20 mouse cellular contexts compared by ENCODE assay signal in genomic region chr19:23653154-23653553, GRCm38 (mm10). TPM values are rescaled to one million over a fixed set of nuclear protein-coding genes. Genes with fewer than 3 reads are reported as not detected.
DNase-seq lines count a peak whose midpoint lies in the region; ATAC-seq lines count a peak whose summit lies in the region.
"Had no signal": no experiment of that assay in that cellular context is flagged by ENCODE, and none has a peak within 500 bp of the region (broad histone marks: within the 10 kb centered on the region; RNA-seq: fewer than 3 reads in every experiment).

No protein-coding gene starts in this region.

- no peak overlapping the region for H3K4me2 ChIP-seq in hindbrain, embryonic 11.5 days (replicated peaks; ENCODE audit: low read depth, low read length)
- H3K4me2 ChIP-seq in hindbrain, embryonic 14.5 days (replicated peaks) = no peak overlapping the region
- H3K4me2 ChIP-seq in midbrain, embryonic 11.5 days = no peak overlapping the region
- H3K4me2 ChIP-seq in hindbrain, embryonic 16.5 days (ENCODE audit: low read length) = no peak overlapping the region
- peak overlapping the region; percentile 57; the same call in 1 of the 2 replicates for H3K4me2 ChIP-seq in limb, embryonic 13.5 days (replicated peaks)
- H3K4me2 ChIP-seq: liver, embryonic 13.5 days had no signal

- H3K4me3 ChIP-seq in hindbrain, embryonic 11.5 days (ENCODE audit: low read depth, low read length) = no peak overlapping the region
- H3K4me3 ChIP-seq in hindbrain, embryonic 14.5 days (replicated peaks; ENCODE audit: low read length) = no peak overlapping the region
- H3K4me3 ChIP-seq in midbrain, embryonic 11.5 days (ENCODE audit: low read depth, low read length) = no peak overlapping the region
- H3K4me3 ChIP-seq in midbrain, embryonic 10.5 days = no peak overlapping the region
- no peak overlapping the region for H3K4me3 ChIP-seq in hindbrain, embryonic 16.5 days (ENCODE audit: low read length)
- no peak overlapping the region for H3K4me3 ChIP-seq in limb, embryonic 13.5 days
- H3K4me3 ChIP-seq: liver, embryonic 13.5 days; myocyte had no signal

- no peaks in the 10 kb centered on the region for H3K36me3 ChIP-seq in hindbrain, embryonic 11.5 days (ENCODE audit: control insufficient read depth, insufficient read depth, low read length)
- no peaks in the 10 kb centered on the region for H3K36me3 ChIP-seq in hindbrain, embryonic 14.5 days (replicated peaks; ENCODE audit: control insufficient read depth, insufficient read depth)
- no peaks in the 10 kb centered on the region for H3K36me3 ChIP-seq in midbrain, embryonic 11.5 days (ENCODE audit: control insufficient read depth, insufficient read depth, low read length)
- H3K36me3 ChIP-seq in midbrain, embryonic 10.5 days = no peaks in the 10 kb centered on the region
- no peaks in the 10 kb centered on the region for H3K36me3 ChIP-seq in hindbrain, embryonic 16.5 days (ENCODE audit: control insufficient read depth, insufficient read depth, low read length)
- no peaks in the 10 kb centered on the region for H3K36me3 ChIP-seq in limb, embryonic 13.5 days
- H3K36me3 ChIP-seq: liver, embryonic 13.5 days had no signal

- no peaks in the 10 kb centered on the region for H3K4me1 ChIP-seq in hindbrain, embryonic 11.5 days (replicated peaks; ENCODE audit: control insufficient read depth, insufficient read depth, low read length)
- H3K4me1 ChIP-seq in hindbrain, embryonic 14.5 days (replicated peaks; ENCODE audit: control insufficient read depth, insufficient read depth, low read length) = no peaks in the 10 kb centered on the region
- no peaks in the 10 kb centered on the region for H3K4me1 ChIP-seq in midbrain, embryonic 11.5 days (ENCODE audit: control insufficient read depth, insufficient read depth, low read length)
- peaks cover 6% of the 10 kb centered on the region for H3K4me1 ChIP-seq in midbrain, embryonic 10.5 days
- no peaks in the 10 kb centered on the region; the same call in 1 of the 2 replicates for H3K4me1 ChIP-seq in hindbrain, embryonic 16.5 days (ENCODE audit: control insufficient read depth, insufficient read depth, low read depth, low read length)
- no peaks in the 10 kb centered on the region for H3K4me1 ChIP-seq in limb, embryonic 13.5 days
- H3K4me1 ChIP-seq: liver, embryonic 13.5 days had no signal

- no peak overlapping the region for H3K9ac ChIP-seq in hindbrain, embryonic 11.5 days (ENCODE audit: low read depth, low read length)
- H3K9ac ChIP-seq in hindbrain, embryonic 14.5 days = no peak overlapping the region
- no peak overlapping the region for H3K9ac ChIP-seq in midbrain, embryonic 11.5 days (ENCODE audit: low read length)
- no peak overlapping the region for H3K9ac ChIP-seq in hindbrain, embryonic 16.5 days (ENCODE audit: low read depth, low read length)
- H3K9ac ChIP-seq in limb, embryonic 13.5 days = no peak overlapping the region
- H3K9ac ChIP-seq: liver, embryonic 13.5 days had no signal

- peak; percentile 17; the same call in 1 of the 2 replicates for ATAC-seq in hindbrain, embryonic 11.5 days (ENCODE audit: low FRiP score)
- ATAC-seq in hindbrain, embryonic 14.5 days (ENCODE audit: low FRiP score) = no peak
- peak; percentile 30 for ATAC-seq in midbrain, embryonic 11.5 days (ENCODE audit: low FRiP score)
- peak; percentile 13; the same call in 1 of the 2 replicates for ATAC-seq in hindbrain, embryonic 16.5 days
- no peak for ATAC-seq in limb, embryonic 13.5 days (ENCODE audit: low FRiP score, low read depth)
- no peak for ATAC-seq in monocyte, adult 5-6 weeks (replicated peaks; ENCODE audit: insufficient number of reproducible peaks, low FRiP score, low TSS enrichment, poor library complexity, severe bottlenecking)
- ATAC-seq: inflammation-experienced regulatory T-cells, adult 6 months had no signal

- DNase-seq in hindbrain, embryonic 11.5 days (ENCODE audit: low spot score) = no peak
- no peak for DNase-seq in hindbrain, embryonic 14.5 days (ENCODE audit: low spot score)
- no peak for DNase-seq in midbrain, embryonic 11.5 days (ENCODE audit: low spot score, missing footprints)
- no peak for DNase-seq in midbrain, embryonic 10.5 days (ENCODE audit: low spot score)
- DNase-seq in layer of hippocampus, postnatal 10 days (ENCODE audit: low spot score in 2 of 2) = no peak
- DNase-seq: liver, embryonic 13.5 days; thymus, postnatal 4 days had no signal

- no peaks in the 10 kb centered on the region for H3K9me3 ChIP-seq in hindbrain, embryonic 11.5 days (ENCODE audit: control insufficient read depth, low read length)
- no peaks in the 10 kb centered on the region for H3K9me3 ChIP-seq in hindbrain, embryonic 14.5 days (ENCODE audit: control insufficient read depth, low read length)
- no peaks in the 10 kb centered on the region for H3K9me3 ChIP-seq in midbrain, embryonic 11.5 days (ENCODE audit: control insufficient read depth, low read length)
- H3K9me3 ChIP-seq in midbrain, embryonic 10.5 days (replicated peaks) = no peaks in the 10 kb centered on the region
- H3K9me3 ChIP-seq in hindbrain, embryonic 16.5 days (ENCODE audit: control insufficient read depth, low read length) = no peaks in the 10 kb centered on the region
- H3K9me3 ChIP-seq in limb, embryonic 13.5 days = no peaks in the 10 kb centered on the region
- H3K9me3 ChIP-seq: liver, embryonic 13.5 days had no signal

- 97% methylated on average over 5 of the region's 5 CpGs for WGBS in hindbrain, embryonic 11.5 days
- WGBS in hindbrain, embryonic 14.5 days = 92% methylated on average over 5 of the region's 5 CpGs
- 91% methylated on average over 5 of the region's 5 CpGs for WGBS in midbrain, embryonic 11.5 days
- 89% methylated on average over 5 of the region's 5 CpGs for WGBS in midbrain, embryonic 10.5 days
- 91% methylated on average over 5 of the region's 5 CpGs for WGBS in hindbrain, embryonic 16.5 days
- WGBS in limb, embryonic 13.5 days = 84% methylated on average over 5 of the region's 5 CpGs

- H3K27ac ChIP-seq in hindbrain, embryonic 11.5 days (ENCODE audit: low read depth, low read length) = no peak overlapping the region
- no peak overlapping the region for H3K27ac ChIP-seq in hindbrain, embryonic 14.5 days
- no peak overlapping the region for H3K27ac ChIP-seq in midbrain, embryonic 11.5 days (ENCODE audit: low read depth, low read length)
- no peak overlapping the region for H3K27ac ChIP-seq in midbrain, embryonic 10.5 days (replicated peaks)
- H3K27ac ChIP-seq in hindbrain, embryonic 16.5 days (ENCODE audit: low read depth, low read length) = no peak overlapping the region
- no peak overlapping the region for H3K27ac ChIP-seq in limb, embryonic 13.5 days
- H3K27ac ChIP-seq: liver, embryonic 13.5 days had no signal

- no peaks in the 10 kb centered on the region for H3K27me3 ChIP-seq in hindbrain, embryonic 11.5 days (ENCODE audit: control insufficient read depth, insufficient read depth, low read length)
- H3K27me3 ChIP-seq in hindbrain, embryonic 14.5 days (ENCODE audit: control insufficient read depth, insufficient read depth, low read length) = no peaks in the 10 kb centered on the region
- no peaks in the 10 kb centered on the region for H3K27me3 ChIP-seq in midbrain, embryonic 11.5 days (ENCODE audit: control insufficient read depth, insufficient read depth, low read length)
- H3K27me3 ChIP-seq in midbrain, embryonic 10.5 days (ENCODE audit: low read depth, poor library complexity, severe bottlenecking) = peaks cover 10% of the 10 kb centered on the region; the same call in 1 of the 2 replicates
- no peaks in the 10 kb centered on the region for H3K27me3 ChIP-seq in hindbrain, embryonic 16.5 days (replicated peaks; ENCODE audit: control insufficient read depth, insufficient read depth, low read length)
- H3K27me3 ChIP-seq in limb, embryonic 13.5 days = 0 out of 2 replicates have a peak, but pooled peaks cover 4% of the 10 kb centered on the region
- H3K27me3 ChIP-seq: liver, embryonic 13.5 days had no signal

RNA-seq across cellular contexts. Expression of gene 1700028P14Rik, which starts 0.5 kb away (rescaled TPM):
- 1.2 and 2.0 TPM in 2 replicates for polyA plus RNA-seq in hindbrain, embryonic 11.5 days (2014; fragmentation: Nextera tagmentation; extraction: Ambion mirVana)
- 2.7 and 3.1 TPM in 2 replicates for polyA plus RNA-seq in hindbrain, embryonic 14.5 days (2014; fragmentation: Nextera tagmentation; extraction: Ambion mirVana)
- not detected in 2 replicates for polyA plus RNA-seq in midbrain, embryonic 11.5 days (2014; fragmentation: Nextera tagmentation; extraction: Ambion mirVana)
- polyA plus RNA-seq in midbrain, embryonic 10.5 days (2016; fragmentation: Nextera tagmentation; extraction: Ambion mirVana) = 0.14 TPM in 1 of 2 replicates, not detected in the other
- 3.0 and 3.3 TPM in 2 replicates for polyA plus RNA-seq in hindbrain, embryonic 16.5 days (2015; fragmentation: Nextera tagmentation; extraction: Ambion mirVana)
- 0.28 and 0.45 TPM in 2 replicates for polyA plus RNA-seq in limb, embryonic 13.5 days (2015; fragmentation: Nextera tagmentation; extraction: Ambion mirVana)
- not detected in 3 replicates for total RNA-seq in monocyte, adult 5-6 weeks (2017)
- total RNA-seq in layer of hippocampus, postnatal 10 days (2021) = 1 to 10 TPM; 4.1 to 4.8 TPM
- total RNA-seq: adrenal gland, postnatal 14 days; gastrocnemius, adult 8-10 months; heart, adult 18-20 months; heart, postnatal 10 days; megakaryocyte progenitor cell, adult 5-6 weeks had no signal
- polyA plus RNA-seq: C2C12; inflammation-experienced regulatory T-cells, adult 6 months; liver, embryonic 13.5 days; myocyte; spleen, adult 2 months; stomach, embryonic 16.5 days had no signal

RNA-seq across cellular contexts. Expression of gene Ptar1, which starts 34.1 kb away (rescaled TPM):
- 9.5 and 15.1 TPM in 2 replicates for polyA plus RNA-seq in hindbrain, embryonic 11.5 days (2014; fragmentation: Nextera tagmentation; extraction: Ambion mirVana)
- 7.7 and 8.6 TPM in 2 replicates for polyA plus RNA-seq in hindbrain, embryonic 14.5 days (2014; fragmentation: Nextera tagmentation; extraction: Ambion mirVana)
- 7.7 and 8.7 TPM in 2 replicates for polyA plus RNA-seq in midbrain, embryonic 11.5 days (2014; fragmentation: Nextera tagmentation; extraction: Ambion mirVana)
- 7.9 and 8.4 TPM in 2 replicates for polyA plus RNA-seq in midbrain, embryonic 10.5 days (2016; fragmentation: Nextera tagmentation; extraction: Ambion mirVana)
- 3.5 and 4.0 TPM in 2 replicates for polyA plus RNA-seq in hindbrain, embryonic 16.5 days (2015; fragmentation: Nextera tagmentation; extraction: Ambion mirVana)
- polyA plus RNA-seq in limb, embryonic 13.5 days (2015; fragmentation: Nextera tagmentation; extraction: Ambion mirVana) = 5.3 and 5.6 TPM in 2 replicates
- 23.8 to 30.3 TPM (median 26.7 TPM) in 3 replicates for total RNA-seq in monocyte, adult 5-6 weeks (2017)
- total RNA-seq in layer of hippocampus, postnatal 10 days (2021) = 10 to 100 TPM; 41.9 to 47.8 TPM

Comparison
In these comparisons a context has a peak if more than half of its experiments do, and no peak if none do; other contexts are left out.
1. ATAC-seq: peak in hindbrain, embryonic 11.5 days (single experiment), midbrain, embryonic 11.5 days (single experiment) and hindbrain, embryonic 16.5 days (single experiment); none in hindbrain, embryonic 14.5 days (single experiment), limb, embryonic 13.5 days (single experiment) and monocyte, adult 5-6 weeks (single experiment).